Mouse (Mus musculus) cerebellum, postnatal 14 days (tissue): ENCODE measurements around the gene Rasl2-9.
"Not testable (repeated sequence)": the region's sequence is repeated elsewhere in the genome, so short reads cannot be mapped to it uniquely, and the experiment has no call there.

Experiments
- DNase-seq, 2 experiments: peaks; one replicate each; pipeline ENCODE4 v3.0.0; 2021; ENCODE audit warnings: mixed read lengths in 2 of 2

The Rasl2-9 gene

GRCm38 (mm10) chr7:5125549-5126406, at the start of gene Rasl2-9:
Gene Rasl2-9, minus strand, starts transcription at chr7:5125950.
- DNase-seq = peak; percentile 86

- DNase-seq = not testable (repeated sequence)
Observed at GRCm38 (mm10) chr7:5149570-5149969, 23.8 kb upstream of the Rasl2-9 start, which contains the start of gene Vmn1r55. Gene Vmn1r55, minus strand, starts transcription at chr7:5149670.

GRCm38 (mm10) chr7:5125078-5125477, 672 bp downstream of the Rasl2-9 start:
- DNase-seq = no peak

DNA sequence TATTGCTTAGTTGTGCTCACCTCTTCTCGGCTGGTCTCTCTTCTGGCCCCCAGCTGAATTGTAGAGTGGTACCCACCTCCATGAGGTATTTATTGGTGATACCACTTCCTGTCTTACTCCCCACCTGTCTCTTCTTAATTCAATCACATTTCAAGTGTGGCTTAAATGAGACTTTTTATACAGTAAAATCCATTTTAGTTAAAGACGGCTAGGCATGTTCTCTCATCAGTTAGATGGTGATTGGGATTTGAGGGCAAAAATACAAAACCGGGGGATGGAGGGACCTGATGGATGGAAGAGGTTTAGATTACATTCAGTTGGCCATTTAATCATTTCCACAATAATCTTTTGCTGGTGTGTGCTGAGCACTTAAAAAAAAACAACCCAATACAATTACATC, 8.9 kb downstream of the Rasl2-9 start, which contains the start of gene Rfpl4:
Gene Rfpl4 (minus strand): TSS at position 101 of the 400 bp plus-strand sequence.
- no peak for DNase-seq

- no peak for DNase-seq
Observed at GRCm38 (mm10) chr7:5112701-5113100, 13.0 kb downstream of the Rasl2-9 start.

GRCm38 (mm10) chr7:5109301-5109700, 16.4 kb downstream of the Rasl2-9 start:
- DNase-seq = no peak

DNA sequence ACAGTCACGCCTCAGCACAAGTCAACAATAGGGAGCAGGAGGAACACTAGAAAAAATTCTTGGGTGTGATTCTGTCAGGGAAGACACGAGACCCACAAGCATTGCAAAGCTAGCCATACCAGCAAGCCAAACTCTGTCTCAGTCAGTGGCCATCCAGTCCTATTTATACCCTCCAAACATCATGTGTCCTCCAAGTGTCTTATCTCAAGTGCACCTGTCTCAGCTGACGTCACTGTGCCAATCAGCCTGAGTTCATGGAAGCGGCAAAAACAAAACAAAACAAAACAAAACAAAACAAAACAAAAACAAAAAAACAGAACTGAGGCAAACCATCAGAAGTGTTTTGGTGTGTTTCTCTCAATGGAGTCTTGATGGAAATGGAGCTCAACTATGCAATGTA, 17.5 kb downstream of the Rasl2-9 start:
- DNase-seq = no peak

DNA sequence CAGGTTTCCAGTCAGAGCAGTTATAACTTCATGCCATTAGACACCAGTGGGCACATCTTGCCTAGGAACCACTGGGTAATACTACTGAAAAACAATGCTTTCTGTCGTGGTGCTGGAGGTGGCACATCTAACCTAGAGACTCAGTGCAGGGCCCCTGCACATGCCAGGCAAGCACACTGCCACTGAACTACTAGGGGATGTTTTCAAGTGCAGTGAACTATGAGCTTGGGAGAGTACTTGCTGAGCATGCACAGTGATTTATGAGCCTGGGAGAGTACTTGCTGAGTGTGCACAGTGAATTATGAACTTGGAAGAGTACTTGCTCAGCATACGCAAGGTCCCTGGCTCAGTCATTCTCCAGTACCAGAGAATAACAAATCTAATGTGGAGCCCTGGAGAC, 23.2 kb downstream of the Rasl2-9 start:
- DNase-seq = no peak

DNA sequence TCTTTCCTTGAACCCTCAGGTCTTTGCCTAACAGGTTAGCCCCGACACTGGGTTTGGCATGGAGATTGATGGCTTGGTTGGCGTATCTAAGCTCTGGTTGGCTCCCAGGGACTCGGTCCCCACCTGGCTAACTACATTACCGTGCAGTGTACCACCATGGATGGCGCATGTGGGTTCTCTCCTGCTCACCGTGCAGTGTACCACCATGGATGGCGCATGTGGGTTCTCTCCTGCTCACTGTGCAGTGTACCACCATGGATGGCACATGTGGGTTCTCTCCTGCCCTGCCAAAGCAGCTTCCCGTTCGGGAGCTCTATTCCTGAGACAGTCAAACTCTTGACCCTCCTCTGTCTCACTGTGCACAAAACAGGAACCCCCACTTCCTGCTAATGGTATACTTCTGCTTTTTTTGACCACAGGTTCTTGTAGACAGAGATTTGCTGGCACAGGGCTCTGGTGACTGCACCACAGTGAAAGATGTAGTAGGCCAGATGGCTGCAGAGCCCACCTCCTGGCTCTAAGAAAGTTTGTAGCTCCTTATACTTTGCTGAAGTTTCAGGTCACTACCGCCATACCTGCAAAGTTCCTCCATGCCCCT, 24.6 kb downstream of the Rasl2-9 start:
- DNase-seq = no peak

DNA sequence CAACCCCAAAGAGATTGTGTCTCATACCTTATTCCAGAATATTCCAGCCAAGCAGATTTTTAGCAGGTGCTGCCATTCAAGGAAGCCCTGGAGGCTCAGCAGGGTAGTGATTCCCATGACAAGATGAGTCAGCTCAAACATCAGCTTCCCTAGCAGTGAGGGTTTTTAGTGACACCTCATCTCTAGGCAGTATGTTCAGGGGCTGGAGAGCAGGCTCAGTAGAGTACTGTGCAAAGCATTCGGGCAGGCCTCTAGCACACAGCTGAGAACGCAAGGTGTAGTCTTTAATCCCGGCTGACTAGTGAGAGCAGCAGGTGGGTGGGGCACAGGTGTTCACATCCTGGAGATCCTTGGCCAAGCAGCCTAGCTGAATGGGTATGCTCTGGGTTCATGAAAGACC, 26.0 kb downstream of the Rasl2-9 start:
- DNase-seq = no peak

- no peak for DNase-seq
Observed at GRCm38 (mm10) chr7:5098769-5099168, 27.0 kb downstream of the Rasl2-9 start.

DNA sequence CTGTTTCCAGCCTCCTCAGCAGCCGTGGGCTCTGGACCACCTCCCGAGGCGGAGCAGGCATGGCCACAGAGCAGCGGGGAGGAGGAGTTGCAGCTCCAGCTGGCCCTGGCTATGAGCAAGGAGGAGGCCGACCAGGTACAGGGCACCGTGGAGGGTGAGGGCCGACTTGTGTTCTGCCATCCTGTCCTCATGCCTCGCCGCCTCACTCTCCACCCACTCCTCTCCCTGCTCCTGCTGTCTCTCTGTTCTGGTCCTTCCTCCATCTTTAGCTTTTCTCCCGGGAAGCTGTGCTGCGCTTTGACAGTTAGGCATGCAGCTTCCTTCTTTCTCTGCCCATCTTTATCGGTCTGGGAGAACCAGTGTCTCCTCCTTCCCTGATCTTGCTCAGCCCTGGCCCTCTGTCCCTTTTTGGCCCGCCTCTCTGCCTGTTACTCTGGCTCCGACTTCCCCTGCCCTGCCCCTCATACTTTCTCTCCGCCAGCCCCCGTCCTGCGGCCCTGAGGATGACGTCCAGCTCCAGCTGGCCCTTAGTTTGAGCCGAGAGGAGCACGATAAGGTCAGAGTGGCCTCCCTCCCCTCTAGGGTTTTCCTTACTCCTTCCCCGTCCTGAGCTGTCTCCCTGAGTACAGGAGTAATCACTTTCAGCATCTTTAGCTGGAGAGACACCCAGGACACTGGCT, 32.8 kb downstream of the Rasl2-9 start:
- no peak for DNase-seq

GRCm38 (mm10) chr7:5092381-5092780, 33.4 kb downstream of the Rasl2-9 start:
- no peak for DNase-seq

- no peak for DNase-seq
Observed at GRCm38 (mm10) chr7:5091008-5091728, 34.6 kb downstream of the Rasl2-9 start.

GRCm38 (mm10) chr7:5089853-5090252, 35.9 kb downstream of the Rasl2-9 start:
- DNase-seq = no peak

DNA sequence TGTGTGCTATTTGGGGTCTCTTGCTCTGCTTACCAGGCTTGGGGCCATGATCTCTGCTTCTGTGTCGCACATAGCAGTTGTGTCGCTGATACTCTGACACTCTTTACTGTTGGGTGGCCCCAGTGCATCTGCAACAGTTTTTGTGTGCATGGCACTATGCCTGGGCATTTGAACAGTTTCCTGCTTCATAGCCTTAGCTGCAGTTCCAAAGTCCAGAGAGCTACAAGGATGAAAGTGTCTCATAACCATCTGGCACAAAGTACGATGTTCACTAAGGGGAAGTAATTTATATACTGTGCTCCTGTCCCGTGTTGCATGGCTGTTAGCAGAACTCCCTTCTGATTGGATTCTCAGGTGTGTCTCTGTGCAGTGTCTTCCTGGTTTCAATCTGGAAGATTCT, 37.9 kb downstream of the Rasl2-9 start:
- no peak for DNase-seq

GRCm38 (mm10) chr7:5086921-5087440, 38.8 kb downstream of the Rasl2-9 start:
- no peak for DNase-seq

DNA sequence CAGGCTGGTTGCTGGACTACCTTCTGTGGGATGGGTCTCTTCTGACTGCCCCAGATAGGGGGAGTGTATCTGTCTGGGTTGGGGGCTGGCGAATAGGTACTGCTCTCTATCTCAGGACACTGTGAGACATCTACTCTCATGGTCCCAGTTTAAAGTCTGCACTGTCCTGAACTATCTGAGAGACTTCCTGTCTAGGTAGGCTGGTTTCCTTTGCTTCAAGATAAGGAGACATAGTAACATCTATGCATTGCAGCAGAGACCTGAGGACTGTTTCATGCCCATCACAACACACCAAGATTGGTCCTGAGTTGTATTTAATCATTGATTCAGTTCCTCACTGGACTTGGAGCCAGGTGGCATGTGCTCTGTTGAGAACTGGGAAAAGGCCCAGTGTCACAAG, 40.2 kb downstream of the Rasl2-9 start:
- no peak for DNase-seq

- DNase-seq = no peak
Observed at GRCm38 (mm10) chr7:5083325-5084105, 42.2 kb downstream of the Rasl2-9 start.

DNA sequence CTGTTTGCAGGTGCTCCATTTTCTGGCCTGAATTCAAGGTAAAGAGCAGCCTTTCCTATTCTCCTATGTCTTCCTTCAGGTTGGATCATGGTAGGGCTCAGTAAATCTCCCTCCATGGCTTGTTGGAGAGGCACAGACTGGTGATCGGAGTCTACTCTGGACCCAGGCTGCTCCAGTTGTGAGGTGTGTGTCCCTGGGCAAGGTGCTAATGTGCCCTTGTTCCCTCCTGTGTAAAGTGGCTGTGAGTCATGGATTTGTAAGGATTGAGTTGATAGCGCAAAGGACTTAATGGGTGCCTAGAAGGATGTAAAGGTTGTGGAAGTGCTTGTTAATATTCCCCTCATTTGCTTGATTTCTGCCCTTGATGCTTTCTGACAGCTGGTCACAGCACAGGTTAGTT, 43.8 kb downstream of the Rasl2-9 start:
- no peak for DNase-seq

DNA sequence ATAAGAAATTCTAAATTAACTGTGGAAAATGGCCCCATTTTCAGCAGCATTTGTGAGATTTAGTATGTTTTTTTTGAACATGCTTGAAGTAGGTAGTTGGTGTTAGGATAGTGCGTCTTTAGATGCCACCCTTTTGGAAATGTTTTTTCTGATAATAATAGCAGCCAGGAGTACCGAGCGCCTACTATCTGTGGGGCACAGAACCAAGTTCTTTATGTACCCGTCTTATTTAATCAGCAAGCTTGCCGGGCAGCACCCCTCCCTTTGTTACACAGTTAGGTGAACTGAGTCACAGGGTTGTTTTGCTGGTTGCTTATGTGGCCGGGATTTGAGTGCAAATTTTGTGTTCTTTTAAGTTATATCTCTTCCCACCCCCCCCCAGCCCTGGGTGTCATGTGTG, 44.5 kb downstream of the Rasl2-9 start:
- DNase-seq = no peak

GRCm38 (mm10) chr7:5080815-5081214, 44.9 kb downstream of the Rasl2-9 start:
- no peak for DNase-seq
